Mouse (Mus musculus) common myeloid progenitor, adult 5-6 weeks (primary cell): Measurements from ENCODE around the gene Slc48a1. TPM values are rescaled to one million over a fixed set of nuclear protein-coding genes. Genes with fewer than 3 reads are reported as not detected.
A peak's percentile ranks its signal among the peaks of the same experiment; 100 is the strongest.

ENCODE experiments used
- ATAC-seq: replicated peaks from 2 replicates; pipeline ENCODE4 v1.8.0; 2016; ENCODE audit warnings: low read depth, mild to moderate bottlenecking, moderate TSS enrichment, inconsistent platforms; ENCODE audit not compliant: poor library complexity, severe bottlenecking
- total RNA-seq: library from RNA; stranded (forward); fragments of 200-1000, 187-1606 nt; gene quantifications from 2 replicates; pipeline ENCODE4 v1.2.3, GENCODE M21; 2017

Gene Slc48a1
- total RNA-seq, 1 experiment from 2014 or later, result 57.2 TPM

GRCm38 (mm10) chr15:97779576-97779975, 1.3 kb downstream of the Slc48a1 start:
- ATAC-seq, result no peak

GRCm38 (mm10) chr15:97780611-97781031, 2.3 kb downstream of the Slc48a1 start:
- no peak for ATAC-seq

- no peak for ATAC-seq
These were observed 3.8 kb downstream of the Slc48a1 start for GRCm38 (mm10) chr15:97781961-97782748.

GRCm38 (mm10) chr15:97782749-97783105, 4.4 kb downstream of the Slc48a1 start:
- ATAC-seq, result peak; percentile 42

GRCm38 (mm10) chr15:97784092-97784559, 5.8 kb downstream of the Slc48a1 start:
- ATAC-seq, result peak; percentile 51

GRCm38 (mm10) chr15:97784561-97785161, 6.3 kb downstream of the Slc48a1 start:
- ATAC-seq, result no peak

GRCm38 (mm10) chr15:97785731-97786411, 7.6 kb downstream of the Slc48a1 start:
- ATAC-seq, result peak; percentile 39

- peak; percentile 13; the same call in 1 of the 2 replicates for ATAC-seq
These were observed 8.2 kb downstream of the Slc48a1 start for GRCm38 (mm10) chr15:97786412-97787112.

- no peak for ATAC-seq
These were observed 9.0 kb downstream of the Slc48a1 start for GRCm38 (mm10) chr15:97787148-97787798.

GRCm38 (mm10) chr15:97787799-97788667, 9.7 kb downstream of the Slc48a1 start:
- 0 out of 2 replicates have a peak, but pooled peaks have one; percentile 1 for ATAC-seq

GRCm38 (mm10) chr15:97788821-97789220, 10.5 kb downstream of the Slc48a1 start:
- no peak for ATAC-seq

- no peak for ATAC-seq
These were observed 11.6 kb downstream of the Slc48a1 start for GRCm38 (mm10) chr15:97789761-97790505.

GRCm38 (mm10) chr15:97791126-97791700, 12.9 kb downstream of the Slc48a1 start:
- no peak for ATAC-seq

- no peak for ATAC-seq
These were observed 15.2 kb downstream of the Slc48a1 start for GRCm38 (mm10) chr15:97793386-97794153.

GRCm38 (mm10) chr15:97794268-97794667, 15.9 kb downstream of the Slc48a1 start:
- ATAC-seq, result no peak

- no peak for ATAC-seq
These were observed 17.4 kb downstream of the Slc48a1 start for GRCm38 (mm10) chr15:97795559-97796235.
